Comparison of ENCODE assay signal across 8 mouse cellular contexts in genomic region chr4:32238366-32238854, GRCm38 (mm10). TPM values are rescaled to one million over a fixed set of nuclear protein-coding genes. Genes with fewer than 3 reads are reported as not detected.
A peak's percentile ranks its signal among the peaks of the same experiment; 100 is the strongest.
DNase-seq lines count a peak whose midpoint lies in the region; ATAC-seq and TF ChIP-seq lines count a peak whose summit lies in the region.

Gene Bach2, plus strand, starts transcription at chr4:32238804.

- H3K4me2 ChIP-seq in forebrain, postnatal 0 days (ENCODE audit: low read depth): peak within 1 kb of the TSS; percentile 77
- peak within 1 kb of the TSS; percentile 90 for H3K4me2 ChIP-seq in lung, embryonic 14.5 days

- peak within 1 kb of the TSS; percentile 97 for H3K9ac ChIP-seq in forebrain, postnatal 0 days
- H3K9ac ChIP-seq in lung, embryonic 14.5 days: peak within 1 kb of the TSS; percentile 89

- H3K9me3 ChIP-seq in forebrain, postnatal 0 days (ENCODE audit: low read length): no peaks in the 10 kb centered on the region
- H3K9me3 ChIP-seq in lung, embryonic 14.5 days (ENCODE audit: low read depth, low read length): no peaks in the 10 kb centered on the region

- peak within 1 kb of the TSS; percentile 97 for H3K27ac ChIP-seq in forebrain, postnatal 0 days (ENCODE audit: low read depth, low read length)
- H3K27ac ChIP-seq in lung, embryonic 14.5 days (ENCODE audit: low read depth): peak within 1 kb of the TSS; percentile 98

- DNase-seq in ES-CJ7 (ENCODE audit: low read depth, low spot score): peak; percentile 78
- peak; percentile 94 for DNase-seq in forebrain, postnatal 0 days
- DNase-seq in heart, postnatal 4 days: peak; percentile 93
- DNase-seq in layer of hippocampus, adult 8-10 months (ENCODE audit: low spot score in 2 of 2): peak; percentile 88 to 91
- DNase-seq in lung, embryonic 14.5 days: peak; percentile 98
- peak; percentile 79 for DNase-seq in ovary, adult 18-20 months (ENCODE audit: low spot score)
- DNase-seq in thymus, postnatal 0 days (ENCODE audit: low spot score): peak; percentile 92

- no peaks in the 10 kb centered on the region for H3K36me3 ChIP-seq in forebrain, postnatal 0 days (ENCODE audit: insufficient read depth)
- no peaks in the 10 kb centered on the region for H3K36me3 ChIP-seq in lung, embryonic 14.5 days (ENCODE audit: insufficient read depth)

- H3K4me1 ChIP-seq in forebrain, postnatal 0 days (ENCODE audit: insufficient read depth): peaks cover 17% of the 10 kb centered on the region
- H3K4me1 ChIP-seq in lung, embryonic 14.5 days (ENCODE audit: insufficient read depth): peaks cover 11% of the 10 kb centered on the region

- peak; percentile 44 for TF ChIP-seq CTCF in forebrain, postnatal 0 days (IDR thresholded peaks at IDR 0.05; ENCODE audit: low read depth)
- TF ChIP-seq CTCF in lung, embryonic 14.5 days (IDR thresholded peaks at IDR 0.05; ENCODE audit: low read depth): peak; percentile 41

- H3K27me3 ChIP-seq in forebrain, postnatal 0 days (ENCODE audit: insufficient read depth, low read length): no peaks in the 10 kb centered on the region
- no peaks in the 10 kb centered on the region for H3K27me3 ChIP-seq in lung, embryonic 14.5 days (ENCODE audit: insufficient read depth, low read length)

- 4% methylated on average over 62 of the region's 69 CpGs for WGBS in forebrain, postnatal 0 days
- WGBS in lung, embryonic 14.5 days: under 1% methylated on average over 69 of the region's 69 CpGs

- H3K4me3 ChIP-seq in forebrain, postnatal 0 days (ENCODE audit: low read depth, low read length): peak within 1 kb of the TSS; percentile 98
- peak within 1 kb of the TSS; percentile 83 for H3K4me3 ChIP-seq in lung, embryonic 14.5 days (ENCODE audit: low read depth, low read length)

- ATAC-seq in cerebellum, adult (ENCODE audit: insufficient number of reproducible peaks, low FRiP score, low TSS enrichment): peak; percentile 77
- ATAC-seq in forebrain, postnatal 0 days: peak; percentile 87
- peak; percentile 88 for ATAC-seq in lung, embryonic 14.5 days (ENCODE audit: insufficient read depth)

RNA-seq across cellular contexts. Expression of gene Bach2, which starts in this region (rescaled TPM):
- 16.2 and 19.0 TPM in 2 replicates for total RNA-seq in forebrain, postnatal 0 days (2014; rRNA removed)
- 9.1 and 16.0 TPM in 2 replicates for polyA plus RNA-seq in forebrain, postnatal 0 days (2015; fragmentation: Nextera tagmentation; extraction: Ambion mirVana)
- 10 to 100 TPM; 23.9 to 24.5 TPM for total RNA-seq in heart, postnatal 4 days (2021)
- 10 to 100 TPM; 15.1 to 17.9 (median 17.0) TPM for total RNA-seq in layer of hippocampus, adult 8-10 months (2022)
- polyA plus RNA-seq in lung, embryonic 14.5 days (2014; fragmentation: Nextera tagmentation; extraction: Ambion mirVana): 12.8 and 16.1 TPM in 2 replicates
- polyA plus RNA-seq in thymus, postnatal 0 days (2015; fragmentation: Nextera tagmentation; extraction: Ambion mirVana): 3.7 and 4.8 TPM in 2 replicates

Comparison
In these comparisons a context has a peak if more than half of its experiments do, and no peak if none do; other contexts are left out.
1. Peak in every context shown above with its lines: DNase-seq, ATAC-seq, H3K4me3 ChIP-seq and H3K27ac ChIP-seq.